Mouse (Mus musculus): ENCODE measurements around the gene Tmc3.

DNA sequence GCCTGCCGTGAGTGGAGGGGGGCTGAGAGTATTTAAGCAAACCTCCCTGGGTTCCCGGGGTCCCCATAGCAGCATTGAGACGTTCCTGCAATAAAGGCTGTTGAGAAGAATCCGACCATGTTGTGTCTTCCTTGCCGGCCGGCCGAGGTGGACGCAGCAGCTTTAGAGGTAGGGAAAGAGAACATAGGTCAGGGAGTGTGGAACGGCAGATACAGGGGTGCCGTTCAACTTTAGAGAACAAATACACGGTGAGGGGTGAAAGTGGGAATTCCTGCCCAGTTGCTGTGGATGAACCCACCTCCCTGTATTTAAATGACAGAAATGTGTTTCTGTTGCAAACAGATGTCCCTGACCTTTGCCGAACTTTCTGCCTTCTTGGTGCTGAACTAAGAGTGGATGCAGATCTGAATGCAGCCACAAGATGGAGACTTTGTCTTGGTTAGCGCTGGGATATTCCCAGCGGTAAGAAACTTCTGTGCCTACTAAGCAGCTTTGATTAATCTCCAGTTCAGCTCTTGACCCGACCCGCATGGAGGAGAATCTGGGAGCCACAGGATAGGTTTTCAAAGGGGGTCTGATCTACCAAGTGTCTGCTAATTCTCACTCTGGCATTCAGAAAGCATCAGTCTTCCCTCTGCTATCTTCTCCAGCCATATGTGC lies 16.8 kb upstream of the Tmc3 start:
- TF ChIP-seq POLR2A (IDR thresholded peaks at IDR 0.05; ENCODE audit: low read depth, low read length) = no peak
- peak; percentile 36; the same call in 1 of the 2 replicates for TF ChIP-seq CTCF (IDR thresholded peaks at IDR 0.05; ENCODE audit: extremely low read depth, insufficient read length, insufficient replicate concordance, low read depth, low read length)

Data from small intestine, adult 2 months (tissue).